Mouse (Mus musculus): Measurements from ENCODE around the gene Tmem131l. TPM values are rescaled to one million over a fixed set of nuclear protein-coding genes. Genes with fewer than 3 reads are reported as not detected.
"Not testable (repeated sequence)": the region's sequence is repeated elsewhere in the genome, so short reads cannot be mapped to it uniquely, and the experiment has no call there.

The Tmem131l gene
- polyA plus RNA-seq, 1 experiment from 2014 or later = 76.3 TPM

DNA sequence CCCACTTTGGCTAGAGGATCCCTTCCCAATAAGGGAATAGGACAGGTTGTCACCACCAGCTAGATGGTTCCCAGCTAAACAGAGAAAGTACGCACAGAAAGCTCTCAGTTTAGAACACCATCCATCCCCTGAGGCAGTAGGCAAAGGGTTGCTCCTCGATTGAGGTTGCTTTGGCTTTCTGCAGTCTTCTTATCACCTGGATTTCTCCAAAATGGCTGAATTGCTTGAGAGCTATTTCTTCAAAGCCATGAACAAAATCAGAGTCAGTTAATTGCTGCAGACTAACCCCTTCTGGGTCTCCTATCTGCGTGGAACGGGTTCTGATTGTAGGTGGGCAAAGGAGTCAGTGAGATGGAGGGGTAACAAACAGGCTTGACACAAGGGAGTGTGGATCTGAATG lies 161.2 kb downstream of the Tmem131l start:
- H3K27me3 ChIP-seq (ENCODE audit: control insufficient read depth, insufficient read depth, low read length) = no peaks in the 10 kb centered on the region
- 89% methylated on average over 4 of the region's 4 CpGs for WGBS
- H3K4me3 ChIP-seq (ENCODE audit: low read depth, low read length) = no peak overlapping the region
- peak; percentile 17 for DNase-seq (ENCODE audit: low spot score, missing footprints)
- no peaks in the 10 kb centered on the region for H3K36me3 ChIP-seq (ENCODE audit: control insufficient read depth, insufficient read depth, low read length)
- no peak overlapping the region for H3K27ac ChIP-seq (ENCODE audit: low read depth, low read length)
- H3K4me2 ChIP-seq = no peak overlapping the region
- ATAC-seq (ENCODE audit: low FRiP score) = no peak
- no peak overlapping the region for H3K9ac ChIP-seq (ENCODE audit: low read length)
- H3K4me1 ChIP-seq (ENCODE audit: control insufficient read depth, insufficient read depth, low read length) = no peaks in the 10 kb centered on the region
- 0 out of 2 replicates have a peak, but pooled peaks cover 2% of the 10 kb centered on the region for H3K9me3 ChIP-seq (ENCODE audit: control insufficient read depth, low read length)

DNA sequence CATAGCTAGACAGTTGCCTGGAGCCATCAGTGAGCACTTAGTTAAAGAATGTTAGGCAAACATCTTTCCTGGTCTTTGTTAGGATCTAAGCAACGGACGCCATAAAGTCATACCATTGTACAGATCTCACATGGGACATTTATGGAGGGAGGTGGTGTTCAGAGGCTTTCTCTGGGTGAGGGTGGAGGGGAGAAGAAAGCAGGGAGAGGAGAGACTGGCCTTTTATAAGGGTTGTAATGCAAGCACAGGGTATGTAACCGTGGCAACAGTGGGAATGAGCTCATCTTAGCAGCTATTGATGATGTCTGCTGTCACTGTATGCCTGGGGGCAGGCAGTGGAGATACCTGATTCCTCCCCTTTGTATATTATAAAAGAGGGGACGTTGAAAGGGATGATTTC lies 163.7 kb downstream of the Tmem131l start:
- peak; percentile 78 for DNase-seq (ENCODE audit: low spot score, missing footprints)
- 79% methylated on average over 4 of the region's 4 CpGs for WGBS
- Histone ChIP-seq H3K9me3 (ENCODE audit: control insufficient read depth, low read length) (0 out of 2 replicates have a peak, but pooled peaks cover 2% of the 10 kb centered on the region), H3K27me3 (ENCODE audit: control insufficient read depth, insufficient read depth, low read length) (no peaks in the 10 kb centered on the region), H3K4me2 (no peak overlapping the region), H3K27ac (ENCODE audit: low read depth, low read length) (no peak overlapping the region), H3K4me1 (ENCODE audit: control insufficient read depth, insufficient read depth, low read length) (no peaks in the 10 kb centered on the region), H3K36me3 (ENCODE audit: control insufficient read depth, insufficient read depth, low read length) (no peaks in the 10 kb centered on the region), H3K9ac (ENCODE audit: low read length) (no peak overlapping the region), H3K4me3 (ENCODE audit: low read depth, low read length) (no peak overlapping the region)
- no peak for ATAC-seq (ENCODE audit: low FRiP score)

DNA sequence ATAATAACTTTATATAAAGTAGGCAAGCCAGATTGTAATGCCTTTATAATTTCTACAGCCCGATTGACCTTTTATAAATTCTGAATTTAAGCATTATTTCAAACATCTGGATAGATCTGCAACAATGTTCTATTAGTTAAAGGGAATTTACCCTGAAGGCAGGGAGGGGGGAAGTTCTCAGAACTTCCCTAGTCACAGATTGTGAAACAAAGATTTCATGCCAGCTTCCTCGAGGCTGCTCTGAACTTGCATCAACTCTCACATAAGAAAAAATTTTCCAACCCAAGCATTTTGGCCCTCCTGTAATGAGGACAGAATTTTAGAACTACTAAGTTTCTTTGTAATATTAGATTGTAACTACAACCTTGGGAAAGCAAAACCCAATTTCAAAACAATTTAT lies 164.9 kb downstream of the Tmem131l start:
- not testable (repeated sequence) for ATAC-seq (ENCODE audit: low FRiP score); H3K9ac ChIP-seq (ENCODE audit: low read length); H3K4me1 ChIP-seq (ENCODE audit: control insufficient read depth, insufficient read depth, low read length); H3K36me3 ChIP-seq (ENCODE audit: control insufficient read depth, insufficient read depth, low read length); H3K9me3 ChIP-seq (ENCODE audit: control insufficient read depth, low read length); DNase-seq (ENCODE audit: low spot score, missing footprints); H3K4me3 ChIP-seq (ENCODE audit: low read depth, low read length); H3K27me3 ChIP-seq (ENCODE audit: control insufficient read depth, insufficient read depth, low read length); H3K27ac ChIP-seq (ENCODE audit: low read depth, low read length); H3K4me2 ChIP-seq
- WGBS = 92% methylated on average over 2 of the region's 2 CpGs

DNA sequence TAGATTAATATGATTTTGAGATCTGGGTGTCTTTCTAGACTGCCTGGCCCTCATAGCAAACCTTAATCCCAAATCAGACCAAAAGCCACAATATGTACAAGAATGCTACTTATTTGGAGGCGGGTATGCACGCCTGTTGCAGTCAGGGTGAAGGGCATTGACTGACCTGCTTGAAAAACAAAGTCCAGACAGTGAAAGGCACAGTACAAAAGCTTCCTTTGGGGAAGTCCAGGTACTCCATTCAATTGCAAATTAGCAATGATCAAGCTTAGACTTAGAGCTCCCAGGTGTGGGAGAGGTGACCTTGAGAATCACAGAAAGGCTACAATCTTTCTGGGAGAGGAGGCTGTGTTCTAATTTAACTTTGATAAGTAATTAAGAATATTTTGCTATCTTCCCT lies 167.1 kb downstream of the Tmem131l start:
- DNase-seq (ENCODE audit: low spot score, missing footprints) = not testable (repeated sequence)

DNA sequence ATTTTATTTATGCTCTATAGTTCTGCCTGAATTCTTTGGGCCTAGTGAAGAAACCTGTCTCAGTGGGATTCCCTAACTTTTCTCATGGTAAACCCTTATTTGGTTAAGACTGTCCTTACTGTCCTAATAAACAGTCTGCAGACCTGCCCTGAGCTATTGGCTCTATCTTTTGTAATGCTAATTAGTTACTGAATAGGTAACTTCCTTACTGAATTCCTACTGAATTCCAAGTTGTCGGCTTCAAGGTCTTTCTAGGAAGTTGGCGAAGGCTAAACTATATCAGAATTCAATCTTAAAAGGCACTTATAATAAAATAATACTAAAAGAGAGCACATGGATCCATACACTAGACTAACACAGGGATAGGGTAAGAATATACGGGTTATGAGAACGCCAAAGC lies 168.0 kb downstream of the Tmem131l start:
- H3K27ac ChIP-seq (ENCODE audit: low read depth, low read length); DNase-seq (ENCODE audit: low spot score, missing footprints); H3K9me3 ChIP-seq (ENCODE audit: control insufficient read depth, low read length); H3K4me2 ChIP-seq; H3K4me3 ChIP-seq (ENCODE audit: low read depth, low read length); H3K36me3 ChIP-seq (ENCODE audit: control insufficient read depth, insufficient read depth, low read length); ATAC-seq (ENCODE audit: low FRiP score); H3K9ac ChIP-seq (ENCODE audit: low read length); H3K27me3 ChIP-seq (ENCODE audit: control insufficient read depth, insufficient read depth, low read length); H3K4me1 ChIP-seq (ENCODE audit: control insufficient read depth, insufficient read depth, low read length): not testable (repeated sequence)
- WGBS = 92% methylated on average over 4 of the region's 4 CpGs

More for the DNA sequence above, 167.1 kb downstream of the Tmem131l start:
- WGBS = 87% methylated on average over 2 of the region's 2 CpGs
- H3K4me3 ChIP-seq (ENCODE audit: low read depth, low read length); H3K9ac ChIP-seq (ENCODE audit: low read length); H3K36me3 ChIP-seq (ENCODE audit: control insufficient read depth, insufficient read depth, low read length); H3K27me3 ChIP-seq (ENCODE audit: control insufficient read depth, insufficient read depth, low read length); H3K27ac ChIP-seq (ENCODE audit: low read depth, low read length); H3K4me1 ChIP-seq (ENCODE audit: control insufficient read depth, insufficient read depth, low read length); ATAC-seq (ENCODE audit: low FRiP score); H3K9me3 ChIP-seq (ENCODE audit: control insufficient read depth, low read length); H3K4me2 ChIP-seq: not testable (repeated sequence)

DNA sequence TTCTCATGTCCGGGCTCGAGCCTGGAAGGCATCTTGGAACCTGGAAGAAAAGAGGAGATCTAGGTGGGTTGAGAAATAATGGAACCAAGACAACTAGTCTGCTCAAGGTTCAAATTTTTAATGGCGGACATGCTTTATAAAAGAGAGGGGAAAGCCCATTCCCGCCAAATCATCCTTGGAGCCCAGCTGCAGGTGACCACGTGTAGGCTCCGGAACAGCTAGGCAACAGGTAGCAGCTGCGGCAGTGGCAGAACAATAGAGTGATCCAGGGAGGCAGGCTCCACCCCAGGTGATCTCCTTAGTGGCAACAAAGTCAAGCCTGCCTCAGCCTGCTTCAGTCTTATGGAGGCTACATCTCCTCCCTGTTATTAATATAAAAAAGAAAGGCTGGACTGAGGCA lies 168.4 kb downstream of the Tmem131l start:
- H3K4me1 ChIP-seq (ENCODE audit: control insufficient read depth, insufficient read depth, low read length); H3K9ac ChIP-seq (ENCODE audit: low read length); H3K9me3 ChIP-seq (ENCODE audit: control insufficient read depth, low read length); ATAC-seq (ENCODE audit: low FRiP score); H3K27me3 ChIP-seq (ENCODE audit: control insufficient read depth, insufficient read depth, low read length); H3K4me2 ChIP-seq; H3K36me3 ChIP-seq (ENCODE audit: control insufficient read depth, insufficient read depth, low read length); H3K27ac ChIP-seq (ENCODE audit: low read depth, low read length); H3K4me3 ChIP-seq (ENCODE audit: low read depth, low read length); DNase-seq (ENCODE audit: low spot score, missing footprints): not testable (repeated sequence)
- WGBS = 89% methylated on average over 7 of the region's 7 CpGs

DNA sequence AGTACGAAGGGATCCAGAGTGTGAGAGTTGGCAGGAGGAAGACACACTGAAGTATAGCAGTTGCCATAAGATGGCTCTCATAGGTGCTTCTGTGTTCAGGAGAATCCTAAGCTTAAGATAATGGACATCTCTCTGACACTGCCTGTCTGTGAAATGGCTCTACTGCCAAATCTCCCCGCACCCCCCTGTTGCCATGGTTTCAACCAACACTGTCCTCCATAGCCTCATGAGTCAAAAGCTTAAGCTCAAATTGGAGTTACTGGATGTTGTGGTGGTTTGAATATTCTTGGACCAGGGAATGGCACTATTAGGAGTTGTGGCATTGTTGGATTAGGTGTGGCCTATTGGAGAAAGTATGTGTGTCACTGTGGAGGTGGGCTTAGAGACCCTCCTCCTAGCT lies 170.2 kb downstream of the Tmem131l start:
- WGBS = 91% methylated on average over 2 of the region's 2 CpGs
- H3K9me3 ChIP-seq (ENCODE audit: control insufficient read depth, low read length) = no peaks in the 10 kb centered on the region
- no peak for DNase-seq (ENCODE audit: low spot score, missing footprints)
- H3K4me2 ChIP-seq = no peak overlapping the region
- no peaks in the 10 kb centered on the region for H3K36me3 ChIP-seq (ENCODE audit: control insufficient read depth, insufficient read depth, low read length)
- H3K27ac ChIP-seq (ENCODE audit: low read depth, low read length) = no peak overlapping the region
- H3K9ac ChIP-seq (ENCODE audit: low read length) = no peak overlapping the region
- ATAC-seq (ENCODE audit: low FRiP score) = no peak
- H3K27me3 ChIP-seq (ENCODE audit: control insufficient read depth, insufficient read depth, low read length) = no peaks in the 10 kb centered on the region
- no peak overlapping the region for H3K4me3 ChIP-seq (ENCODE audit: low read depth, low read length)
- H3K4me1 ChIP-seq (ENCODE audit: control insufficient read depth, insufficient read depth, low read length) = no peaks in the 10 kb centered on the region

DNA sequence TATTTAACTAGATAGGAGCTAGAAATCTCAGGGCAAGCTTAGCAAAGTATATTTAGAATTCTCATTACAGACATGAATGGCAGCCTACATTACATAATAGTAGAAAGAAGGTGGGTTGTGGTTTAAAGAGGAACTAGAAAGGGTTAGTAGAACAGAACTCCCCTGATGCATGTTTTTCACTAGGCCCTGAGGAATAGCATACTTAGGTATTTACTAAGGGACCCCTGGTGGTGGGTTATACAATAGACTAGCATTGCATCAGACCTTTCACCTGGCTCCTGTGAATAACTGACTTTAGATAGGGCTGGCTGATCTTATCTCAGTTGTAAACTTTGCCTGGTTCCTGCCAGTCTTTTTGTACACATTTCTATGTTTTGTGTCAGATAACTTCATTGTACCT lies 172.9 kb downstream of the Tmem131l start:
- not testable (repeated sequence) for H3K27ac ChIP-seq (ENCODE audit: low read depth, low read length); H3K4me1 ChIP-seq (ENCODE audit: control insufficient read depth, insufficient read depth, low read length); H3K27me3 ChIP-seq (ENCODE audit: control insufficient read depth, insufficient read depth, low read length); DNase-seq (ENCODE audit: low spot score, missing footprints); H3K9me3 ChIP-seq (ENCODE audit: control insufficient read depth, low read length); H3K4me2 ChIP-seq; H3K36me3 ChIP-seq (ENCODE audit: control insufficient read depth, insufficient read depth, low read length); H3K9ac ChIP-seq (ENCODE audit: low read length); H3K4me3 ChIP-seq (ENCODE audit: low read depth, low read length); ATAC-seq (ENCODE audit: low FRiP score)

DNA sequence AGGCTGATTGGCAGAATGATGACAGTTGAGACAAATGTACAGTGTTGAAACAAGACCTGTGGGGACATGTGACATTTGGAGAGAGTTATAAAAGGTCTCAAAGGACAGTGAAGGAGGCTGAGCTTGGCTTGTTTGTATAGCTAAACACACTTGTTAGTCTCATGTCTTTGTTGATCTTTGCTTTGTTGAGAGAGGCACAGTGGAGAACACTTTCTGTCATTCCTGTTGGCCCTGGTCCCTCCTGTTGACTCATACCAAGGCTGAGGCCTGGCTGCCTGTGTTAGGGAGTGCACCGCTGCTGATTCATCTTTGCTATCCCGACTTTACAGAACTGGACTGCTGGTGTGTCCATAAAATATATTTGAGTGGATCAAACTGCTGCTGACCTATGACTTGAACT lies 174.8 kb downstream of the Tmem131l start:
- Histone ChIP-seq H3K4me3 (ENCODE audit: low read depth, low read length) (no peak overlapping the region), H3K27ac (ENCODE audit: low read depth, low read length) (no peak overlapping the region), H3K9ac (ENCODE audit: low read length) (no peak overlapping the region), H3K9me3 (ENCODE audit: control insufficient read depth, low read length) (no peaks in the 10 kb centered on the region), H3K27me3 (ENCODE audit: control insufficient read depth, insufficient read depth, low read length) (no peaks in the 10 kb centered on the region), H3K4me2 (no peak overlapping the region), H3K4me1 (ENCODE audit: control insufficient read depth, insufficient read depth, low read length) (no peaks in the 10 kb centered on the region), H3K36me3 (ENCODE audit: control insufficient read depth, insufficient read depth, low read length) (no peaks in the 10 kb centered on the region)
- WGBS = 95% methylated on average over 2 of the region's 2 CpGs
- ATAC-seq (ENCODE audit: low FRiP score) (no peak), DNase-seq (ENCODE audit: low spot score, missing footprints) (no peak)

DNA sequence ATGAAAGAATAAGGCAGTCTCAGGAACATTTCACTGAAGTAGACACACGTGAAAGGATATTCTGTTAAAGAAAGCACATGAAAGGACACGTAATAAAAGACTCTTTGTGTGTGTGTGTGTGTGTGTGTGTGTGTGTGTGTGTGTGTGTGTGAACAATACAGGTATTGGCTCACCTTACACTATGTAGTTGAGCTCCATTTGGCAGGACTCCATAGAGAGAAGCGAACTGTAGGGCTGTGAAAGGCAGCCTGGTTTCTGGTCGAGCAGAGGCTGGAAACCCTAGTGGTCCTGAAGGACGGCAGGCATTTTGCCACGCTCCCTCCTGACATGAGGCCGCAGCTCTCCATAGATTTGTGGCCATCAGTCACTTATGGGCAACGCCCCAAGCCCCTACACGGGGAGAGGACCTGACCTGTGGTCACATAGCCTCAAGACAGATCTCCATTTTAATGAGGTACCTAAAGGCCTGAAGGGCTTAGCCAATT lies 175.9 kb downstream of the Tmem131l start:
- ATAC-seq (ENCODE audit: low FRiP score) (no peak), DNase-seq (ENCODE audit: low spot score, missing footprints) (no peak)
- H3K36me3 ChIP-seq (ENCODE audit: control insufficient read depth, insufficient read depth, low read length) = no peaks in the 10 kb centered on the region
- H3K4me2 ChIP-seq = no peak overlapping the region
- WGBS = 86% methylated on average over 9 of the region's 9 CpGs
- H3K4me1 ChIP-seq (ENCODE audit: control insufficient read depth, insufficient read depth, low read length) = no peaks in the 10 kb centered on the region
- H3K9ac ChIP-seq (ENCODE audit: low read length) = no peak overlapping the region
- no peaks in the 10 kb centered on the region for H3K27me3 ChIP-seq (ENCODE audit: control insufficient read depth, insufficient read depth, low read length)
- no peak overlapping the region for H3K27ac ChIP-seq (ENCODE audit: low read depth, low read length)
- H3K9me3 ChIP-seq (ENCODE audit: control insufficient read depth, low read length) = no peaks in the 10 kb centered on the region
- no peak overlapping the region for H3K4me3 ChIP-seq (ENCODE audit: low read depth, low read length)

Measured in midbrain, embryonic 11.5 days (tissue).